Mouse (Mus musculus) stomach, embryonic 14.5 days (tissue): ENCODE measurements around the gene Zc3h18. TPM values are rescaled to one million over a fixed set of nuclear protein-coding genes. Genes with fewer than 3 reads are reported as not detected.
A peak's percentile ranks its signal among the peaks of the same experiment; 100 is the strongest.

ENCODE experiments used
- ATAC-seq: fragments of 200-750 bp; cut with Nextera tagmentation; 2 replicates; pipeline ENCODE4 v1.8.0; 2017; ENCODE audit warnings: low read depth, moderate TSS enrichment; ENCODE audit not compliant: insufficient number of reproducible peaks, insufficient read depth, low FRiP score
- H3K27ac ChIP-seq: fragments of 300-500 bp; sonication (generic); 2 replicates; pipeline ENCODE4 v1.5.1; 2014; ENCODE audit warnings: mild to moderate bottlenecking, low read length, moderate library complexity, mixed read lengths
- H3K27me3 ChIP-seq: fragments of 300-500 bp; sonication (generic); 2 replicates; pipeline ENCODE4 v1.6.1; 2014; ENCODE audit warnings: low read length, control low read depth, mixed read lengths; ENCODE audit not compliant: control insufficient read depth, insufficient read depth
- H3K36me3 ChIP-seq: fragments of 300-500 bp; sonication (generic); 2 replicates; pipeline ENCODE4 v1.6.1; 2014; ENCODE audit warnings: mild to moderate bottlenecking, control low read depth, low read length, moderate library complexity, mixed read lengths; ENCODE audit not compliant: control insufficient read depth, insufficient read depth
- H3K4me1 ChIP-seq: fragments of 300-500 bp; sonication (generic); 2 replicates; pipeline ENCODE4 v1.6.1; 2014; ENCODE audit warnings: low read length, control low read depth, mixed read lengths; ENCODE audit not compliant: control insufficient read depth, insufficient read depth
- H3K4me2 ChIP-seq: fragments of 300-500 bp; sonication (generic); replicated peaks from 2 replicates; pipeline ENCODE4 v1.6.1; 2014; ENCODE audit warnings: low read depth, low read length, control low read depth
- H3K4me3 ChIP-seq: fragments of 300-500 bp; sonication (generic); 2 replicates; pipeline ENCODE4 v1.5.1; 2014; ENCODE audit warnings: low read depth, low read length, control low read depth
- H3K9ac ChIP-seq: fragments of 300-500 bp; sonication (generic); replicated peaks from 2 replicates; pipeline ENCODE4 v1.6.1; 2014; ENCODE audit warnings: low read depth, mild to moderate bottlenecking, control low read depth, low read length, moderate library complexity, mixed read lengths
- H3K9me3 ChIP-seq: fragments of 300-500 bp; sonication (generic); 2 replicates; pipeline ENCODE4 v1.6.1; 2016; ENCODE audit warnings: low read depth, low read length, control low read depth; ENCODE audit not compliant: control insufficient read depth
- WGBS: fragments of 180-500 bp; shearing (Covaris S2); extraction: QIAGEN DNeasy Blood & Tissue Kit; methylation state at CpG from one replicate; pipeline ENCODE4 v1.1.7; 2014; 5-methylcytosine and 5-hydroxymethylcytosine counted together
- polyA plus RNA-seq: library from polyadenylated mRNA; unstranded; fragments of >200 nt; fragmentation: Nextera tagmentation; extraction: Ambion mirVana; gene quantifications from 2 replicates; pipeline ENCODE4 v1.2.1, GENCODE M21; 2014

Gene Zc3h18
- polyA plus RNA-seq, 1 experiment from 2014 or later = 30.5 TPM

GRCm38 (mm10) chr8:122343341-122343740 lies 33.1 kb upstream of the Zc3h18 start:
- Histone ChIP-seq H3K4me2 (peak overlapping the region; percentile 45), H3K27ac (no peak overlapping the region), H3K4me1 (peaks cover 29% of the 10 kb centered on the region), H3K4me3 (peak overlapping the region; percentile 26), H3K36me3 (no peaks in the 10 kb centered on the region), H3K27me3 (no peaks in the 10 kb centered on the region), H3K9ac (no peak overlapping the region), H3K9me3 (no peaks in the 10 kb centered on the region)
- no peak for ATAC-seq
- WGBS = 7% methylated on average over 11 of the region's 11 CpGs

GRCm38 (mm10) chr8:122343758-122344157 lies 32.7 kb upstream of the Zc3h18 start:
- no peak overlapping the region for H3K27ac ChIP-seq
- ATAC-seq = 0 out of 2 replicates have a peak, but pooled peaks have one; percentile 15
- H3K9ac ChIP-seq = no peak overlapping the region; the same call in 1 of the 2 replicates
- H3K27me3 ChIP-seq = no peaks in the 10 kb centered on the region
- no peaks in the 10 kb centered on the region for H3K36me3 ChIP-seq
- under 1% methylated on average over 14 of the region's 14 CpGs for WGBS
- H3K4me2 ChIP-seq = peak overlapping the region; percentile 45
- peaks cover 29% of the 10 kb centered on the region for H3K4me1 ChIP-seq
- no peaks in the 10 kb centered on the region for H3K9me3 ChIP-seq
- peak overlapping the region; percentile 26 for H3K4me3 ChIP-seq

GRCm38 (mm10) chr8:122344219-122344618 lies 32.2 kb upstream of the Zc3h18 start:
- no peaks in the 10 kb centered on the region for H3K36me3 ChIP-seq
- ATAC-seq = peak; percentile 83
- H3K9me3 ChIP-seq = no peaks in the 10 kb centered on the region
- 11% methylated on average over 3 of the region's 5 CpGs for WGBS
- no peak overlapping the region for H3K4me3 ChIP-seq
- H3K27ac ChIP-seq = no peak overlapping the region
- peak overlapping the region; percentile 10 for H3K4me2 ChIP-seq
- H3K27me3 ChIP-seq = no peaks in the 10 kb centered on the region
- no peak overlapping the region for H3K9ac ChIP-seq
- peaks cover 29% of the 10 kb centered on the region for H3K4me1 ChIP-seq

GRCm38 (mm10) chr8:122345181-122346095 lies 31.0 kb upstream of the Zc3h18 start:
- H3K4me1 ChIP-seq = peaks cover 29% of the 10 kb centered on the region
- H3K27ac ChIP-seq = no peak overlapping the region
- H3K27me3 ChIP-seq = no peaks in the 10 kb centered on the region
- no peak overlapping the region for H3K4me3 ChIP-seq
- no peaks in the 10 kb centered on the region for H3K9me3 ChIP-seq
- WGBS = 56% methylated on average over 12 of the region's 12 CpGs
- H3K9ac ChIP-seq = no peak overlapping the region
- H3K4me2 ChIP-seq = no peak overlapping the region
- ATAC-seq = no peak
- H3K36me3 ChIP-seq = no peaks in the 10 kb centered on the region

- H3K4me3 ChIP-seq = no peak overlapping the region
- H3K9me3 ChIP-seq = no peaks in the 10 kb centered on the region
- H3K4me1 ChIP-seq = peaks cover 20% of the 10 kb centered on the region
- 70% methylated on average over 5 of the region's 5 CpGs for WGBS
- ATAC-seq = no peak
- no peaks in the 10 kb centered on the region for H3K27me3 ChIP-seq
- no peak overlapping the region for H3K27ac ChIP-seq
- no peak overlapping the region for H3K4me2 ChIP-seq
- no peak overlapping the region for H3K9ac ChIP-seq
- H3K36me3 ChIP-seq = no peaks in the 10 kb centered on the region
Observed at GRCm38 (mm10) chr8:122347811-122348552, 28.4 kb upstream of the Zc3h18 start.

- H3K4me3 ChIP-seq = no peak overlapping the region
- H3K9ac ChIP-seq = no peak overlapping the region
- H3K27ac ChIP-seq = no peak overlapping the region
- WGBS = 28% methylated on average over 15 of the region's 15 CpGs
- peaks cover 7% of the 10 kb centered on the region for H3K4me1 ChIP-seq
- H3K4me2 ChIP-seq = no peak overlapping the region
- no peaks in the 10 kb centered on the region for H3K27me3 ChIP-seq
- 0 out of 2 replicates have a peak, but pooled peaks have one; percentile 39 for ATAC-seq
- no peaks in the 10 kb centered on the region for H3K9me3 ChIP-seq
- no peaks in the 10 kb centered on the region for H3K36me3 ChIP-seq
Observed at GRCm38 (mm10) chr8:122349357-122350297, 26.8 kb upstream of the Zc3h18 start.

- Histone ChIP-seq H3K36me3 (no peaks in the 10 kb centered on the region), H3K27me3 (no peaks in the 10 kb centered on the region), H3K4me1 (no peaks in the 10 kb centered on the region), H3K4me3 (no peak overlapping the region), H3K9me3 (no peaks in the 10 kb centered on the region), H3K4me2 (no peak overlapping the region), H3K9ac (no peak overlapping the region), H3K27ac (no peak overlapping the region)
- 33% methylated on average over 11 of the region's 11 CpGs for WGBS
- no peak for ATAC-seq
Observed at GRCm38 (mm10) chr8:122350309-122351089, 25.9 kb upstream of the Zc3h18 start.
